Mouse (Mus musculus): Measurements from ENCODE around the gene 4930579G24Rik.
A peak's percentile ranks its signal among the peaks of the same experiment; 100 is the strongest.

4930579G24Rik gene

DNA sequence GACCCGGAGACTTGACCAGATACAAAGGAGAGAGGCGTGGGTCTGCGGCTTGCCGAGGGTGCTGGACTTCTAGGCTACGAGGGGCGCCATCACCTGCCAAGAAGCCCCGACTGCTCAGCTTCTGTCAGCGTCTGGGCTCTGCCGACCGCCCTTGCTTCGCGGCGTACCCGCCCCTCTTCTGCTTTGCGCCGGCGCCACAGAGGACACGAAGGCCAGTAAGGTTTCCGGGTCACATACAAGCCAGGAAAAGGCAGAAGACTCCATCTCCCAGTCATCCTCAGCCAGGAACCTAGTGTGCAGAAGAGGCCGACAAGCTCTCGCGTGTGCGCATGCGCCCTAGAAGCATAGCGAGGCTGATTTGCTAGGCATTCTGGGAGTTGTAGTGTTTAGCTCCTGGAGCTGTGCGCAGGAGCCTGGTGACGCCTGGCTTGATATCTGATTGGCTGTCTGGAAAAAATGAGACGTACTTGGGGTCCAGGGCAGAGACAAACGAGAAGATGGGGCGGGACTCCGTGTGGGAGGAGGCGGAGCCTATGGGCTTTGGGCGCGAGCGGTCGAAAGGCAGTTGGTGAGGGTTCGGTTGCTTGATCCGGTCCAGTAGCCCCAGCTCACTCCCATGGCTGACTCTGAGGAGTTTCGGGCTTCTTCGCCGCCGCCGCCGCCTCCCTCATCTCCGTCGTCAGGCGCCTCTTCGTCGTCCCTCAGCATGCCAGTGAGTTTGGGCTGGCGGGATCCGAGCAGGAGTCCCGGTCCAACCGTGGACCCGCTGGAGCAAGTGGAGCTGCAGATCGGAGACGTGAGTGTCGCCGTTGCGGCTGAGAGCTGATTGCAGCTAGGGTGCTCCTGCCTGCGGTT lies at the start of gene 4930579G24Rik:
Gene 4930579G24Rik (plus strand): TSS at position 519 of the 855 bp plus-strand sequence.
- DNase-seq (ENCODE audit: low spot score) = peak; percentile 89

DNA sequence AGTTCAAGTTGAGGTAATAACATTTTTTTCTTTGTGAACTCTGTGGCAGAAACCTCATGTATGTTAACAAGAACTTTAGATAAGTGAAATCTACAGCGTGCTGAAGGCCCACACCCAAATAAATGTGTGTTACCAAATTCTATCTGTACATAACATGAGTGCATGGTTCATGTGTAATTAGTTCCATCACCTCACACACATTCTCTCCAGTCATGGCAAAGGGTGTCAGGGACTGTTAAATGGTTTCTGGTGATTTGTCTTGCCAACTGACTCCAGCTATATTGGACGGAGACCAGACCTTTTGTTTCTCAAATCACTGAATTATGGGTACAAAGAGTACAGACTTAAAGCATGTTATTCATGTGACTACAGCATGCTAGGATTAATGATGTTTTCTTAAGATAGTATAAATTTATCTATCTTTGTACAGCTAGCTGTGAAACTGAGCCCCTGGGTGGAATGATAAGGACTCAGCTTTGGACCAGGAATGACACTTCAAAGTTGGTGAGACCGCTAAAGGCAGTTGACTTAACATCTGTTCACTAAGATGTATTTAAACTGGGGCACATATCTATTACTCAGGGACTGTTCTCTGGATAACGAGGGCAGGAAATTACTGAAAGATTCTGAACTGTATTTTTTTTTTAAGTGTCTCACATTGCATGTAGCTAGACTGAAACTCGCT lies 48.8 kb upstream of the 4930579G24Rik start:
- DNase-seq (ENCODE audit: low spot score) = no peak

DNA sequence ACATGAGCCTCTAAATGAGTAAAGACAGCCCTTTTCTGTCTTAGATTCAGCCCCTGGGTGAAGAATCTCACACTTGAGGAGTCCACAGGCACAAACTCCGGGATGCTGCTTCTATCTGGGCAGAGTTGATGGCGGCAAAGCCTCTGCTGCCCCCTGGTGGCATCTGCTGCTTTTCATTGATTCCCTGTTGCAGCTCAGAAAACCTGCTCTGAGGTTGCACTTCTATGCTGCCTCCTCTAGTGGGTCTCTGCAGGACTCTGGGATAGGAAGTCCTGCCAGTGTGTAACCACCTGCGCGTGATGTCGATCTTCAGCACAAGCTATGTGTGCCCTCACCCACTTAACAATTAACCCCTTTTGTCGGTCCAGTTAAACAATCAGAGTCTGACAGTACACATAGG lies 42.1 kb upstream of the 4930579G24Rik start:
- DNase-seq (ENCODE audit: low spot score) = peak; percentile 86

DNA sequence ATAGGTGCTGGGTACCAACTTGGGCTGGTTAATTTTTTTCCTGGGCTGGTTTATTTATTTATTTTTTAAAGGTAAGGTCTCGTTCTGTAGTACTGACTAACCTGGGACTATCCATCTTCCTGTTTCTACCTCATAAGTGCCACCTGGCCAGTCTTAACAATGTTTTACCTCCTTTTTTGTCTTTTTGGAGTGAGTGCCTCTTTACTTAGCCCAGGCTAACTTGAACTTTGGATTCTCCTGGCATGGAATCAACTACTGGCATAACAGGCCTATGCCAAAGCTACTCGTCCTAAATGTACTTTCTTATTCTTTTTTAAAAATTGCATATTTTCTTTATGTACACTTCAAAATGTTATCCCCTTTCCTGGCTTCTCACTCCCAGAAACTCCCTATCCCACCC lies 39.2 kb upstream of the 4930579G24Rik start:
- DNase-seq (ENCODE audit: low spot score) = no peak

DNA sequence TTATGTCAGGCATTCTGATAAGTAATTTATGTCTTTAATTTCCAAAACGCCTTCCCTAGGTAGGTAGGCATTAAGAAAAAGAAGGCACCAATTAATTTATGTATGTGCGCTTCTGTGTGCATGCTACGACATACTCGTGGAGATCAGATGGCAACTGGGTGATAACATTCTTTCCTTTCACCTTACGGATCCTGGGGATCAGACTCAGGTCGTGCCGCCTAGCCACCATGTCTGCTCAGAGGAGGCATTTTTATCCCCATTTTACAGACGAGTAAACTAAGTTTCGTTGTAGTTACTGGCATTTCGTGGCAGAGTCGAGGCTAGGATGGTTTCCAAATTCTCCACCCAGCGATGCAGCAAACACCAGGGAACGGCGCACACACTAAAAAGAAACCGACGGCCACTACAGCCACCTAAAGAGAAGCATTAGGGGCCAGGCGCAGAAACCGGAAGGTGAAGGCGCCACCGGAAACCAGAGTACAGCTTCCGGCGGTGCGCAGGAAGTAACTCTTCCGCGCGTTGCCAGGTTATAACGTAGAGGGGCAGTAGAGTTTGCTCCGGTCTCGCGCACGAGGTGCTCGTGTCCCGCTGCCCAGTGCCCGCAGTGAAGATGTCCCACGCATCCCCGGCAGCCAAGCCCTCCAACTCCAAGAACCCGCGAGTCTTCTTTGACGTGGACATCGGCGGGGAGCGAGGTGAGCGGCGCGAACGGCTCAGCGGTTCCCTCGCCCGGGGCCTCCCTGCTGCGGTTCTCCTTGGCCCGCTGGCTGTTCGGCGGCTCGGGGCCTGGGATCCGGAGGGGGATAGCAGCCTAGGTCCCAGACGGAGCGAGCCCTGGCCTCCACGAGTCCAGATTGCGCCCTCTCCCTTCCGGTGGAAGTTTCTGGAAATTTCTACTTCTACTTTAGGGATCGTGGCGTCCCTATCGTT lies 37.8 kb upstream of the 4930579G24Rik start, which contains the start of gene Ppid:
Gene Ppid (plus strand): TSS at position 480 of the 930 bp plus-strand sequence.
- DNase-seq (ENCODE audit: low spot score) = peak; percentile 76

DNA sequence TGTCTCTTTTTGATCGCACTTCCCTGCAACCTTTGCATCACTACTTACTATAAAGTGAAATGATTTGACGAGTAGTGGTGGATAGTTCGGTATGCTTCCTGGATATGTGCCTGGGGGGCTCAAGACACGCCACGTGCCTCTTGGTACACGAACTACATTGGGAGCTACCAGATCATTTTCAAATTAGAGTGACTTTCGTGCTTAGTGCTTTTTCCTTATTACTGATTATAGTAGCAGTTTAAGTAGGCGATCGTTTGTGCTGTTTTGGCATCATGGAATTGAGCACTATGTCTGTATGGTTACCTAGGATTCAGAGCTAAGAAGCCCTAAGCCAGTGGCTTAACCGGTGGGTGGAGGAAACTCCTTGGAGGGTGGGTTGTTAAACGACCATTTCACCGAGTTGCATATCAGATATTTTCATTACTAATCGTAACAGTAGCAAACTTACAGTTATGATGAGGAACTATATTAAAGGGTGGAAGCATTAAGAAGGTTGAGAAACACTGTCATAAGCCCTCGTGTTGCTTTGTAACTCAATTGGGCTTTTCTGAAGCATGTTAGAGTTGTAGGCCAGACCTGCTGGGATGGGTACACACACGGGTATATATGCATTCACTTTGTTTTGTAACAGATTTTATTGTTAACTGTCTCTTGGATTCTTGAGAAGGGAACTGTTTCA lies 36.9 kb upstream of the 4930579G24Rik start:
- no peak for DNase-seq (ENCODE audit: low spot score)

DNA sequence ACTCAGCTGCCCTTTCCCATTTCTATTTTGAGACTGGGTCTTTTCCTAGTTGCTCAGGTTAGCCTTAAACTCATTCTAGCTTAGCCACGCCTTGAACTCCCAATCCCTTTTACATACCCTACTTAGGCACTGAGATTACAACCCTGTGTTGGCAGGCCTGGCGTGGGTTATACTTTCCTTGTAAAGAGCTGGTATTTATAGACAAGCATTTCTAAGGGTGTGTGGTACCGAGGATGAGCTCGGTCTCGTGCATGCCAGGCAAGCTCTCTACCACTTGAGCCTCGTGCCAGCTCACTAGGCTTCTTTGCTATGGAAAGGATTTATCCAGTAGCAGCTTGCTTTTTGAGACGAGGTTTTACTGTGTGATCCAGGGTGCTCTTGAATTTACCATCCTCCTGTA lies 33.4 kb upstream of the 4930579G24Rik start:
- DNase-seq (ENCODE audit: low spot score) = no peak

DNA sequence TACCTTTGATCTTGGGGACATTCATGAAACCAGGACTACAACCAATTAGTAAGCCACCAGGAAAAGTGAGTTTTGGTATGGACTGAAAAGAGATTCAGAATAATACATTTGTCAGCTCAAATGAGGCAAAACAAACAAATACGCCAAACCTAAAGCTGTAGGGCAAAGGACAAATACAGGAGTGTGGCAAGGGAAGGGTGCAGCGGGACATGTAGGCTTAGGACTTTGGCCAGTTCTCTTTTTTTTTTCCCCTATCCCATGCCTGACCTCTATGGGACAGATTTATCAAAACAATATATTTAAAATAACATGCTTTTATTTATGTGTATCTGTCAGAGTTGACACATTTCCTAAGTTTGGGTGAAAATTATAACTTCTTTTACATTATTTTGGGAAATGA lies 19.0 kb upstream of the 4930579G24Rik start:
- no peak for DNase-seq (ENCODE audit: low spot score)

DNA sequence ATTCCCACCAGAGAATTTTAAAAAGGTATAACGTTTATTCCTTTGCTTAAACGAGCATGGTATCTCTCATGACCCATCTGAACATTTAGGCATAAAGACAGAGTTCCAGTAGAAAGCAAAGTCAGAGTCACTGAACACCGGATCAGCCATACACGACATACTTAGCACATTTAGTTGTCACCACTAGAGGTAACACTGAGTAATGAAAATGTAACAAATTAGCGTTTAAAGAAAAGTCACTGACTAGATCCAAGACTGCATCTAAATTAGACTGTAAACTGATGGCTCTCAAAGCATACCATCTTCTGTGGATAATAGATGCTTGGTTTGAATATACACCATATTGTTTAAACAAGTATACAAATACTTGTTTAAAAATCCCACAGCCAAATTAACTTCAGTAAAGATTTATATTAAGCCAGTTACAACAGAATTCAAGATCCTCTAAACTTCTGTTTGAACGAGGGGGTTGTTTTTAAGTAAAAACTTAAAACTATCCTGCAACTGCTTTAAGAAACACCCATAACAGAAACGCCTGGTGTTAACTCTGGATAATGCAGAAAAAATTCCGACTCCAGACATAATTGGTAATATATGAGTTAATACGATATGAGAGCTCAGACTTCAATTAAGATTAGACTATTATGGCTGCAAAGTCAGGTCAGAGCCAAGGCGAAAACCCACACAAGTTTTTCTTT lies 1.2 kb upstream of the 4930579G24Rik start:
- no peak for DNase-seq (ENCODE audit: low spot score)

DNA sequence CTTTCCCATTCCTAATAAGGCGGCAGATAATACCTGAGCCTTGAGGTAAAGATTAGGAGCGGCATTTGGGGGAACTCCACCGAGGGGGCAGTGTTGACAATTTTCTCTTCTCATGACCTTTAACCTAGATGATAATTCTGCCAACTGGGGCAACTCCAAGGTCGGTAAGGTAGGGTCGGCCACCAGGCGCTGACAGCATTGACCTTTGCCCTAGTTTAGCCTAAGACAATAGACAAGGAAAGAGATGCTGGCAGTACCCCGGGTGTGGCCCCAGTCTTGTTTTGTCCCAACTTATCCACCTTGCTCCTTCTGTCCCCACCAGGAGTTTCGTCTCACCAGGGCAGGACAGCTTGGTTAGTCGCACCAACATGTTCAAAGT lies 708 bp upstream of the 4930579G24Rik start:
- DNase-seq (ENCODE audit: low spot score) = no peak

DNA sequence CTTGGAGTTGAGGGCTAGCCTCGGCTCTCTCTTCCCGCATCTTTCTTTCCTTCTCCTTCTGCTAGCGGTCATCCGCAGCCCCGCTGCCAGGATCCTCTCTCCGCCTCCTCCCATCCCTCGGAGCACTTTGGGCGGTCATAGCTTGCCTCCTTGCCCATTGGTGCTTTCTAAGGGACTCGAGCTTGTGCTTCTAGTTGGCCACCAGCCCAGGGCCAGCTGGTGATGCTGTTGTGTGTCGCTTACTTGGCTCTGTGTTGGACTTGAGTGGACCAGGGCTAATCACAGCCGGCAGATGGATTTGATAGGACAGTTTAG lies 494 bp downstream of the 4930579G24Rik start, which contains the start of gene Etfdh:
Gene Etfdh (minus strand): TSS at position 85 of the 315 bp plus-strand sequence.
- peak; percentile 65 for DNase-seq (ENCODE audit: low spot score)

DNA sequence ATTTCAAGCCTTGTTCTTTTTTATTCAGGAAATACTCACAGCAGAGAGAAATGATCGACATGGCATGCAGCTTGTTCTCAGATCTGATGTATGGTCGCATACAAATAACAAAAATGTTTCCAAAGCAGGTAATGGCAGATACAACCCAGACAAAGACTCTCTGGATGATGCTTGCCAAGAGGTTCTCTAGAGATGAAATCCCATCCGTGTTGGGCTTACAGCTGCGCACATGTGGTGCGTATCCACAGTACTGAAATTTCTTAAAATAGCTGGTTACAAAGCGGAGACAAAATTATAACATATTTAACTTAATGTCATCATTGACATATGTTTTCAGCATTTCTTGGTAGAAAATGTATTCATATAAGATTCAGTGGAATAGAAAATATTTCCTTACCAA lies 23.2 kb downstream of the 4930579G24Rik start:
- DNase-seq (ENCODE audit: low spot score) = no peak

DNA sequence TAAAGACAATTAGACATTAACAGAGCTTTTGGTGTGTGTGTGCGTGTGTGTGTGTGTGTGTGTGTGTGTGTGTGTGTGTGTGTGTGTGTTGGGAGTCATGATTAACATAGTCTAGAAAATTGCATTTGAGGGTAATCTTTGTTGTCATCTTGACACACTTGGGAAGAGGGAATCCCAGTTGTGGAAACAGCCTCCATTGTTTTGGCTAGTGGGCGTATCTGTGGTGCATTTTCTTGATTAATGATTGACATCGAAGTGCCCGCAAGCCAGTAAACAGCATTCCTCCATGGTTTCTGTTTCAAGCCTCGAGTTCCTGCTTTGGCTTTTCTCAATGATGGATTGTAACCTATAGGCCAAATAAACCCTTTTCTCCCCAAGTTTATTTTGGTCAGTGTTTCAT lies 27.8 kb downstream of the 4930579G24Rik start:
- DNase-seq (ENCODE audit: low spot score) = no peak

DNA sequence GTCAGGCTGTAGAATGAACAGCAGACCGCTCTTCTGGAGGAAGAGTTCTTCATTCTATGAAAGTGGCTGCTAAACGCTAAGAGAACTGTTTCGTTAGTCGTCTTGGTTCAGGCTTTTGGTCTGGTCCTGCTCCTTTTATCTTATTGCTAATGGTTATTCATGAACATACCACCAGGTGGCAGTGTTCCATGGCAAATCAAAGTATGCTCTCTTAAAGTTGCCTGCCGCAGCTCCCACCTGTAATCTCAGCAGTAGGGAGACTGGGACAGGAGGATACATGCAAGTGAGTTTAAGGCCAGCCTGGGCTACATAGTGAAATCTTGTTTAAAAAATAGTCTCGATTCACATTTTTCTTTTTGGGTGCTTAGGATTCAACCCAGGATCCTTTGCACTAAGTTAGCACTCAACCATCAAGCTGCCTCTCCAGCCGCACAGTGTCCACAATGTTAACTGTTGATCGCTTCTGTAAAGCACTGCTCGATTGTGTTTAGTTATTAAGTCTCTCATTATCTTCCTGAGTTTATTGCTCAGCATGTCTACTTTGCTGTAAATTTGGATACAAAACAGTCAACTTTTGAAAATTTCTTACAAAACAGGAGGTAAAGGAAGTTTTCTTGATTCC lies 36.0 kb downstream of the 4930579G24Rik start:
- no peak for DNase-seq (ENCODE audit: low spot score)

DNA sequence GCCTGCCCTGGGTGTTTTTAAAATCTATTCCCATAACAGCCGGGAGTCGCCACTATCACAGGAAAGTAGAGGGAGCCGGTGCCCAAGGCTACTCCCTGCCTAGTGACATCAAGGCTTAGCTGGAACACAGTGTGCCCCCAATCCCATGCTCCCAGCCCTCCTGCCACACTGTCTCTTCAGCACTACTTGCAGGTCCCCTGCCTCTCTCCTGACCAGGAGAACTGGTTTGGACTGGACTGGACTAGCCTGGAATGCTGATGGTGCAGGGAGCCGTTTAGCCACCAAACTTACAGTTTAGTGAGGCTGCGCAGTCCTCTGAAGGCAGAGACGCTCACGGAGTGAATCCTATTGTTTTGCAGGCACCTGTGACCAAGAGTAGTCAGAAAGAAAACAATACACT lies 41.7 kb downstream of the 4930579G24Rik start:
- no peak for DNase-seq (ENCODE audit: low spot score)

DNA sequence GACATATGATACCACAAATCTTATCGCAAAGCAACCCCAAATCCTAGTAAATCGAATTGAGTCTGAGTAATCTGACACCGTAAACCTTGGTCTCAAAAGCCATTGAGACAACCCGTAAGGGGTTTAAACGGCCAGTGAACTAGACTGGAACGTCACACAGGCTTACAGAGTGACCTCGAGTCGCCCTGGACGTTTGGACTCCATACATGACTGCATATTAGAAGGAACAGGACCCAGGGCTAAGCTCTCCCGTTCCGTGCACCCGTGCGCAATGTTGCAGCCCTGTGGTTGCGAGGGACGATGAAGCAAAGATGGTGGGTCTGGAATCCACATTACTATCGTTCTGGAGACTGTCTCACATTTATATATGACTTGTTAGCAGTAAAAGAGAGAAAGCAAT lies 43.3 kb downstream of the 4930579G24Rik start:
- DNase-seq (ENCODE audit: low spot score) = no peak

DNA sequence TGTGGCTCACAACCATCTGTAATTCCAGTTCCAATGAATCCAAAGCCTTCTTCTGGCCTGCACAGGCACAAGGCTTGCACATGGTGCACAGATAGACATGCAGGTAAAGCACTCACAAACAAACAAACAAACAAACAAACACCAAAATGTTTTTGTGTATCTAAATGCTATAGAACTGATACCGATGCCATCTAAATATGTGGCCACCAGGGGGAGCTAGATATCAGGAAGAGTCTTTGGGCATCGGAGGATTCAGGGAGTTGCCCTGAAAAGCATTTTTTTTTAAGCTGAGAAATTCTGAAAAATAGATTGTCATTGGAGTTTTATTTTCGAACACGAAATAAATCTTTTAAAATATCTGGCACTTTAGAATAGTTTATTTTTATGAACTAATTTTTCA lies 44.2 kb downstream of the 4930579G24Rik start:
- no peak for DNase-seq (ENCODE audit: low spot score)

DNA sequence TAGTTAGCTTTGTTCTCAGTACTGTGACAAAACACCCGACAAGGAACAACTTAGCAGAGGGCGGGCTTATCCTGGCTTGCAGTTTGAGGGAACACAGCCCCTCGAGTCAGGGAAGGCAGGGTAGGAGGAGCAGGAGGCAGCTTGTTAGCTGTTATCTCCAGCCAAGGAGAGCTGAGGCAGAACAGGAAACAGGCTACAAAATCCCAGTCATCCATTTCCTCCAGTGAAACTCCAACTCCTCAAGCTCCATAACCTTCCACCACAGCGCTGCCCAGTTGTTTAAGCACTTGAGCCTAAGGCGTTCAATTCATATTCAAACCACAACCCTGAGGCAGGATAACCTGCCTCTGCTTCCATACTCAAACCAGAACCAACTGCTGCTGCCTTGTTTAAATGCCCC lies 45.8 kb downstream of the 4930579G24Rik start:
- no peak for DNase-seq (ENCODE audit: low spot score)

DNA sequence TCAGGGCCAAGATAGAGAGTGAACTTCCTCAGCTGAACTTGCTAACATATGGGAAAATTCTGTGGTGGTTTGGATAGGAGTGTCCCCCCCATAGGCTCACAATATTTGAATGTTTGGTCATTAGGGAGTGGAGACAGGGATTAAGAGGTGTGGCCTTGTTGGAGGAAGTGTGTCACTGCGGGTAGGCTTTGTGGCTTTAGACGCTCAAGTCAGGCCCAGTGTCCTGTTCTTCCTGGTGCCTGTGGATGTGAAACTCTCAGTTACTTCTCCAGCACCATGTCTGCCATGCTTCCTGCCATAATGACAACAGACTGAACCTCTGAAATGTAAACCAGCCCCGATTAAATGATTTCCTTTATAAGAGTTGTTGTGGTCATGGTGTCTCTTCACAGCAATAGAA lies 47.5 kb downstream of the 4930579G24Rik start:
- no peak for DNase-seq (ENCODE audit: low spot score)

All from ovary, postnatal 36 days (tissue).